Mouse (Mus musculus) liver, embryonic 16.5 days (tissue): ENCODE results near the gene Ftsj3. TPM values are rescaled to one million over a fixed set of nuclear protein-coding genes. Genes with fewer than 3 reads are reported as not detected.
"Not testable (repeated sequence)": the region's sequence is repeated elsewhere in the genome, so short reads cannot be mapped to it uniquely, and the experiment has no call there.

Experiments
- ATAC-seq: fragments of 200-750 bp; cut with Nextera tagmentation; 2 replicates; pipeline ENCODE4 v1.8.0; 2017; ENCODE audit warnings: low read depth, mild to moderate bottlenecking, moderate number of reproducible peaks, moderate library complexity
- H3K27ac ChIP-seq: fragments of 300-500 bp; sonication (generic); 2 replicates; pipeline ENCODE4 v1.5.1; 2014; ENCODE audit warnings: mild to moderate bottlenecking, low read length
- H3K27me3 ChIP-seq: fragments of 300-500 bp; sonication (generic); 2 replicates; pipeline ENCODE4 v1.6.1; 2014; ENCODE audit warnings: low read depth, low read length, mixed read lengths; ENCODE audit not compliant: control insufficient read depth, insufficient read depth
- H3K36me3 ChIP-seq: fragments of 300-500 bp; sonication (generic); 2 replicates; pipeline ENCODE4 v1.6.1; 2014; ENCODE audit warnings: mild to moderate bottlenecking; ENCODE audit not compliant: control insufficient read depth, insufficient read depth
- H3K4me1 ChIP-seq: fragments of 300-500 bp; sonication (generic); 2 replicates; pipeline ENCODE4 v1.6.1; 2014; ENCODE audit warnings: low read depth, low read length, mixed read lengths; ENCODE audit not compliant: control insufficient read depth
- H3K4me2 ChIP-seq: fragments of 300-500 bp; sonication (generic); 2 replicates; pipeline ENCODE4 v1.6.1; 2014; ENCODE audit warnings: low read depth, low read length, mixed read lengths
- H3K4me3 ChIP-seq: fragments of 300-500 bp; sonication (generic); 2 replicates; pipeline ENCODE4 v1.5.1; 2014; ENCODE audit warnings: low read depth, mild to moderate bottlenecking, low read length
- H3K9ac ChIP-seq: fragments of 300-500 bp; sonication (generic); 2 replicates; pipeline ENCODE4 v1.6.1; 2014; ENCODE audit warnings: low read depth, low read length
- H3K9me3 ChIP-seq: fragments of 300-500 bp; sonication (generic); replicated peaks from 2 replicates; pipeline ENCODE4 v1.6.1; 2016; ENCODE audit warnings: low read length; ENCODE audit not compliant: control insufficient read depth
- WGBS: fragments of 180-500 bp; shearing (Covaris S2); extraction: QIAGEN DNeasy Blood & Tissue Kit; methylation state at CpG from one replicate; pipeline ENCODE4 v1.1.7; 2014; ENCODE audit not compliant: insufficient replicate concordance; 5-methylcytosine and 5-hydroxymethylcytosine counted together
- polyA plus RNA-seq: library from polyadenylated mRNA; unstranded; fragments of >200 nt; fragmentation: Nextera tagmentation; extraction: Ambion mirVana; gene quantifications from 2 replicates; pipeline ENCODE4 v1.2.1, GENCODE M21; 2015

The Ftsj3 gene
- polyA plus RNA-seq, 1 experiment from 2014 or later, result 25.2 TPM

DNA sequence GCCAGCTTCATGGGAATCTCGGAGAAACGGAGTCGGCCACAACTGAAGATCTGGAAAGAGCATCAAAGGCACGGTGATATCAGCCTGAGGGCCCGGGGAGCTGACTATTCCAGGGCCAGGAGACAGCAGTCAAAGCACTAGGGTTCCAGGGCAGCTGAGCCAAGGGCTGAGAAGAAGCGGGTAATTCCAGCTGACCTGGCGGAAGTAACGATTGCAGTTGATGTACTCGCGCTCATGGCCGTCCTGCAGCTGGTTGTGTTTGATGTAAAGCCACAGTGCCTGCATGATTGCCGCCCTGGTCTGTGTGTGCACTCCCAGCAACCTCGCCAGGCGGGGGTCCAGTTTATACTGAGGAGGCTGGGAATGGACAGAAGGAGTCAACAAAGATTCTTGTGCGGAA, 9.1 kb upstream of the Ftsj3 start:
- Histone ChIP-seq H3K36me3 (peaks cover 63% of the 10 kb centered on the region), H3K4me1 (peaks cover 16% of the 10 kb centered on the region), H3K4me2 (no peak overlapping the region), H3K4me3 (no peak overlapping the region), H3K9me3 (no peaks in the 10 kb centered on the region), H3K27ac (no peak overlapping the region), H3K9ac (no peak overlapping the region), H3K27me3 (no peaks in the 10 kb centered on the region)
- WGBS, result 85% methylated on average over 15 of the region's 15 CpGs
- no peak for ATAC-seq

DNA sequence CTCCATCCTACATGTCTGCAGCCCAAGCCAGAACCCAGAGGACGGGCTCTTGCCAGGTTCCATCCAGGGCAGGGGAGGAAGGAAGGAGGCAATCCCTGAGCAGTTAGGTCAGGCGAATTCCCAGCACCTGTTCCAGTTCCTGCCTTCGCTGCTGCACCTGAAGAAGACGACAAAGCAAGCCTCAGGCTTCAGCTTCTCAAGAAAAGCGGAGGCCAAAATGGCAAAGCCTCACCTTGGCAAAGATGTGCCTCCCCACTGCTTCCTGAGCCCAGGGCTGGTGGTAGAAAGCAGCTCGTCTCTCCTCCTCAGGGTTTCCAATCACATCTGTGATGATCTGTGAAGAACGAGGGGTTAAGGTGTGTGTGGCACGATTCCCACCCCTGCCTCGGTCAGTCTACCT, 8.1 kb upstream of the Ftsj3 start:
- WGBS, result 78% methylated on average over 9 of the region's 9 CpGs
- no peak for ATAC-seq
- no peak overlapping the region for H3K9ac ChIP-seq
- no peak overlapping the region for H3K4me2 ChIP-seq
- H3K4me1 ChIP-seq, result peaks cover 10% of the 10 kb centered on the region
- H3K27me3 ChIP-seq, result no peaks in the 10 kb centered on the region
- no peak overlapping the region for H3K27ac ChIP-seq
- peaks cover 65% of the 10 kb centered on the region for H3K36me3 ChIP-seq
- no peaks in the 10 kb centered on the region for H3K9me3 ChIP-seq
- H3K4me3 ChIP-seq, result no peak overlapping the region

DNA sequence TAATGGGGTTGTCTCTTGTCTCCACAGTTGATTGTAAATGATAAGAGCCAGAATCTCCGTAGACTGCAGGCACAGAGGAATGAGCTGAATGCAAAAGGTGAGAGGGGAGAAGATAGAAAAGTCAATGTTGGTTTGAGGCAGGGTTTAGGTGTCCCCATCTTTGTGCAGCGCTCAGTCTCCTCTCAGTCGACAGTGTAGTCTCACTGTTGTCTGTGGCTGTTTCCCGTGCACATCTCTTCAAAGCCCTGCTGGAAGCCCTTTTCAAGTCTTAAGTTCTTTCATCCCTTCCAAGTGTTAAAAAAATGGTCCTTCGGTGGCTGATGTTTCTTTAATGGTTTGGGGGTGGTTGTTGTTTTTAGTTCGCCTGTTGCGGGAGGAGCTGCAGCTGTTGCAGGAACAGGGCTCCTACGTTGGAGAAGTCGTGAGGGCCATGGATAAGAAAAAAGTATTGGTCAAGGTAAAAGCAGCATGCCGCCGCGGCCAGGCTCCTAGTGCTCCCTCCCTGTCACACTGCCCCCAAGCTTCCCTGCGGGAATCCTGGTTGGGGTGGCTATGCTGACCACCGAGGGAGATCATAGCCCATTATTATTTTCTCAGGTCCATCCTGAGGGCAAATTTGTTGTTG, 5.1 kb upstream of the Ftsj3 start:
- WGBS, result 85% methylated on average over 14 of the region's 14 CpGs
- peaks cover 58% of the 10 kb centered on the region for H3K36me3 ChIP-seq

DNA sequence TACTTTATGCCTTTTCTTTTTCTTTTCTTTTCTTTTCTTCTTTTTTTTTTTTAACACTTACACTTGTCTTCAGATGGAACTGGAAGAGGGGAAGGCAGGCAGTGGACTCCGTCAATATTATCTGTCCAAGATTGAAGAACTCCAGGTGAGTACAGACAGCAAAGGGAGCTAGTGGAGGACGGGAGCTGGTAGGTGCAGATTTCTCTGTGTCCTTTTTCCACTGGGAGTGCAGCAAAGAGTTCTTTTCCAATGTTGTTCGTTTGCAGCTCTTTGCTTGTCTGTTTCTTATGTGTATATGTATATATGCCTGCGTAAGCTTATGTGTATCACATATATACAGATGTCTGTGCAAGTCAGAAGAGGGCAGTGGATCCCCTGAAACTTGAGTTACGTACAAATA, 896 bp upstream of the Ftsj3 start:
- H3K27me3 ChIP-seq, result no peaks in the 10 kb centered on the region
- H3K27ac ChIP-seq, result no peak overlapping the region; the same call in 1 of the 2 replicates
- peak overlapping the region; percentile 92 for H3K4me3 ChIP-seq
- peak overlapping the region; percentile 87 for H3K9ac ChIP-seq
- ATAC-seq, result no peak
- H3K4me2 ChIP-seq, result peak overlapping the region; percentile 90
- no peaks in the 10 kb centered on the region for H3K9me3 ChIP-seq
- peaks cover 20% of the 10 kb centered on the region for H3K4me1 ChIP-seq
- peaks cover 32% of the 10 kb centered on the region for H3K36me3 ChIP-seq
- WGBS, result 53% methylated on average over 5 of the region's 5 CpGs

More for the DNA sequence above, 5.1 kb upstream of the Ftsj3 start:
- ATAC-seq, result no peak
- no peaks in the 10 kb centered on the region for H3K9me3 ChIP-seq
- no peak overlapping the region for H3K4me3 ChIP-seq
- no peak overlapping the region for H3K9ac ChIP-seq
- H3K4me2 ChIP-seq, result no peak overlapping the region
- no peaks in the 10 kb centered on the region for H3K27me3 ChIP-seq
- H3K4me1 ChIP-seq, result peaks cover 13% of the 10 kb centered on the region
- H3K27ac ChIP-seq, result no peak overlapping the region

DNA sequence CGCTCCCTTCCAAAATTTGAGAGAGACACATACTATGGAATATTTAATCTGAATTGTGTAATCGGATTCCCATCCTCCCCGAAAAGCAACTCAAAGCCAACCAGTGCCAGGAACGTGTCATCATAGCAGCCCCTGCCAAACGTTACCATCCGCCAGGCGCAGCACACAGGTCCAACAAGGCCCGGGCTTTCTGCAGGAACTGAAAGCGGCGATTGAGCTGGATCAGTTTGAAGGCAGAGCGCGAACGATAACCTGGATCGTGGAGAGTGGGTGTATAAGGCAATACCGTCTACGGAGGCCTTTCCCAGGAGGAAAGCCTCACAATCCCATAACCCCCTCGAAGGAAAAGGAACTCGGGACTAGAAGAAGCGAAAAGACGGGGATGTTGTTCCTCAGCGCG, 705 bp downstream of the Ftsj3 start:
- ATAC-seq, result no peak
- 1% methylated on average over 22 of the region's 22 CpGs for WGBS
- H3K27ac ChIP-seq, result peak overlapping the region; percentile 83

DNA sequence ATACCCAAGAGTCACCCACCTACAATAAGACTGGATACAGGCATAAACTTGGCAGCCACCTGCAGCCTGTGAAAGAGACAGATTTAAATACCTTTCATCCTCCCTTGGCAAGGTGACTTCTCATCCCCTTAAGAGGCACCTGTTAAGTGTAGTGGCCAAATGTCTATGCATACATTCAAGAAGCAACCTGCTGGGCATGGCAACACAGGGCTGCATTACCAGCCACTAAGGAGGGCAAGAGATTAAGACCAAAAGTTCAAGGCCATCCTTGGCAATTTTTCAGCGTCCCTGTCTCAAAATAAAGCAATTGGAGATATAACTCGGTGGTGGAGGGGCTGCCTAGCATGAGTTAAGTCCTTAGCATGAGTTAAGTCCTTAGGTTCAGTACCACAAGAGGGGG, 1.1 kb downstream of the Ftsj3 start:
- peak overlapping the region; percentile 75 for H3K9ac ChIP-seq
- peak overlapping the region; percentile 92 for H3K4me3 ChIP-seq
- peak overlapping the region; percentile 90 for H3K4me2 ChIP-seq
- 14% methylated on average over 2 of the region's 2 CpGs for WGBS
- H3K9me3 ChIP-seq, result no peaks in the 10 kb centered on the region
- H3K4me1 ChIP-seq, result peaks cover 20% of the 10 kb centered on the region
- H3K27me3 ChIP-seq, result no peaks in the 10 kb centered on the region
- H3K36me3 ChIP-seq, result peaks cover 33% of the 10 kb centered on the region
- no peak for ATAC-seq
- no peak overlapping the region for H3K27ac ChIP-seq

More for the DNA sequence above, 705 bp downstream of the Ftsj3 start:
- Histone ChIP-seq H3K9me3 (no peaks in the 10 kb centered on the region), H3K36me3 (peaks cover 29% of the 10 kb centered on the region), H3K9ac (peak overlapping the region; percentile 75), H3K27me3 (no peaks in the 10 kb centered on the region), H3K4me3 (peak overlapping the region; percentile 92), H3K4me2 (peak overlapping the region; percentile 90), H3K4me1 (peaks cover 20% of the 10 kb centered on the region)

DNA sequence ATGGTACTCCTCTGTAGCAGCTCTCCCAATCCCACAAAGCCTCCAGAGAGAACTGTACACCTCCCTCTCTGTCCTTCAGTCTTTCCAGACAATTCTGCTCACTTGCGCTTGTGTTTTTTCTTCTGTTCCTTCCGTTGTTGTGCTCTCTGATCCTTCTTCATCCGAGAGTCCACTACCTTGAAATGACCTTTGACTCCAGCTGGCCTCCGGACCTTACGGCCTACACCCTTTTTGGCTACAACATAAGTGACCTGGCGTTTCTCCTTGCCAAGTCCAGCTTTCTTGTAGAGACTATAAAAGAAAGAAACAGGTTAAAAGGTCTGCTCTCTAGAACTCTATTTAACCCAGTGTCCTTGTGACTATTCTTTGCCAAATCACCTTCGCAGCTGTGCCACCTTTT, 6.6 kb downstream of the Ftsj3 start:
- Histone ChIP-seq H3K27me3 (no peaks in the 10 kb centered on the region), H3K4me2 (no peak overlapping the region), H3K27ac (no peak overlapping the region), H3K4me1 (no peaks in the 10 kb centered on the region), H3K9me3 (0 out of 2 replicates have a peak, but pooled peaks cover 2% of the 10 kb centered on the region), H3K4me3 (no peak overlapping the region), H3K9ac (no peak overlapping the region), H3K36me3 (peaks cover 74% of the 10 kb centered on the region)
- WGBS, result 80% methylated on average over 7 of the region's 7 CpGs
- no peak for ATAC-seq

DNA sequence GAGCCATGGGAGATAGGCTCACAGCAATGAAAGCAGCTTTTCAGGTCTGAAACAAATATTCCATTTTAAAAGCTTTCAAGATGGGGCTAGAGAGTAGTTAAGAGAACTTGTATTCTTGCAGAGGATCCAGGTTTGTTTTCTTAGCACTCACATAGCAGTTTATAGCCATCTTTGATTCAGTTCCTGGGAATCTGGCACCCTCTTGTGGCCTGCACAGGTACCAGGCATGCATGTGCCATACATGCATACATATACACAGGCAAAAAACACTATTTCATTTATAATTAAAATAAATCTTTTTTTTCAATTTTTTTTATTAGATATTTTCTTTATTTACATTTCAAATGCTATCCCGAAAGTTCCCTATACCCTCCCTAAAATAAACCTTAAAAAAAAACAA, 9.0 kb downstream of the Ftsj3 start:
- 76% methylated on average over 1 of the region's 1 CpGs for WGBS

DNA sequence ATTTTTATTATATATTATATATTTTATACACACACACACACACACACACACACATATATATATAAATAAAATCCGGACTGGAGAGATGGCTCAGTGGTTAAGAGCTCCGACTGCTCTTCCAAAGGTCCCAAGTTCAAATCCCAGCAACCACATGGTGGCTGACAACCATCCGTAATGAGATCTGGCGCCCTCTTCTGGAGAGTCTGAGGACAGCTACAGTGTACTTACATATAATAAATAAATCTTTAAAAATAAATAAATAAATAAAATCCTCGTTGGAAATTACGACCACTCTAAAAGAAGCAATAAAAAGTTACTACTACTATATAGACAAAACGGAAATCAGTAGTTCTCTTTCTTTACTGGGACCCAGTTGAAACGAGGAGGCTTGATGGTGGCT, 21.9 kb downstream of the Ftsj3 start:
- not testable (repeated sequence) for H3K4me3 ChIP-seq, H3K9ac ChIP-seq, H3K9me3 ChIP-seq, ATAC-seq, H3K27me3 ChIP-seq, H3K4me2 ChIP-seq, H3K27ac ChIP-seq, H3K4me1 ChIP-seq
- peaks cover 45% of the 10 kb centered on the region for H3K36me3 ChIP-seq
- WGBS, result 74% methylated on average over 8 of the region's 8 CpGs

More for the DNA sequence above, 9.0 kb downstream of the Ftsj3 start:
- H3K4me2 ChIP-seq, result no peak overlapping the region
- no peak overlapping the region for H3K4me3 ChIP-seq
- 0 out of 2 replicates have a peak, but pooled peaks cover 2% of the 10 kb centered on the region for H3K9me3 ChIP-seq
- H3K36me3 ChIP-seq, result peaks cover 81% of the 10 kb centered on the region
- ATAC-seq, result no peak
- H3K9ac ChIP-seq, result no peak overlapping the region
- no peaks in the 10 kb centered on the region for H3K27me3 ChIP-seq
- H3K4me1 ChIP-seq, result no peaks in the 10 kb centered on the region
- H3K27ac ChIP-seq, result no peak overlapping the region
